Mouse (Mus musculus): ENCODE results near the gene Dnaja1.

- no peak for TF ChIP-seq CTCF (IDR thresholded peaks at IDR 0.05; ENCODE audit: borderline replicate concordance, insufficient read depth, low read length)
- no peak for TF ChIP-seq POLR2A (IDR thresholded peaks at IDR 0.05; ENCODE audit: low read depth, low read length)
These were observed 40.0 kb upstream of the Dnaja1 start for GRCm38 (mm10) chr4:40681908-40682307.

Data from embryonic fibroblast, embryonic 13.5 days (primary cell).